Mouse (Mus musculus) midbrain, embryonic 14.5 days (tissue): ENCODE results near the gene Kazn. TPM values are rescaled to one million over a fixed set of nuclear protein-coding genes. Genes with fewer than 3 reads are reported as not detected.
A peak's percentile ranks its signal among the peaks of the same experiment; 100 is the strongest.

ENCODE experiments used
- ATAC-seq: fragments of 200-750 bp; cut with Nextera tagmentation; 2 replicates; pipeline ENCODE4 v1.8.0; 2017; ENCODE audit warnings: moderate number of reproducible peaks, moderate library complexity; ENCODE audit not compliant: low FRiP score, low TSS enrichment
- DNase-seq: peaks from one replicate; pipeline ENCODE4 v3.0.0-alpha.2; 2015
- H3K27ac ChIP-seq: fragments of 300-500 bp; sonication (generic); replicated peaks from 2 replicates; pipeline ENCODE4 v1.5.1; 2014; ENCODE audit warnings: mild to moderate bottlenecking, low read depth, low read length, moderate library complexity
- H3K27me3 ChIP-seq: fragments of 300-500 bp; sonication (generic); 2 replicates; pipeline ENCODE4 v1.6.1; 2014; ENCODE audit warnings: low read length, control low read depth, mixed read lengths; ENCODE audit not compliant: control insufficient read depth, insufficient read depth
- H3K36me3 ChIP-seq: fragments of 300-500 bp; sonication (generic); 2 replicates; pipeline ENCODE4 v1.6.1; 2014; ENCODE audit warnings: low read length, control low read depth; ENCODE audit not compliant: control insufficient read depth, insufficient read depth
- H3K4me1 ChIP-seq: fragments of 300-500 bp; sonication (generic); 2 replicates; pipeline ENCODE4 v1.6.1; 2014; ENCODE audit warnings: mild to moderate bottlenecking, antibody characterized with exemption, low read length, control low read depth; ENCODE audit not compliant: control insufficient read depth, insufficient read depth
- H3K4me2 ChIP-seq: fragments of 300-500 bp; sonication (generic); 2 replicates; pipeline ENCODE4 v1.6.1; 2014; ENCODE audit warnings: mild to moderate bottlenecking, low read length, moderate library complexity
- H3K4me3 ChIP-seq: fragments of 300-500 bp; sonication (generic); replicated peaks from 2 replicates; pipeline ENCODE4 v1.5.1; 2014; ENCODE audit warnings: low read depth, low read length
- H3K9ac ChIP-seq: fragments of 300-500 bp; sonication (generic); replicated peaks from 2 replicates; pipeline ENCODE4 v1.6.1; 2014; ENCODE audit warnings: mild to moderate bottlenecking, low read length, moderate library complexity
- H3K9me3 ChIP-seq: fragments of 300-500 bp; sonication (generic); 2 replicates; pipeline ENCODE4 v1.6.1; 2016; ENCODE audit warnings: low read length, control low read depth, mixed read lengths; ENCODE audit not compliant: control insufficient read depth
- WGBS: fragments of 180-500 bp; shearing (Covaris S2); extraction: QIAGEN DNeasy Blood & Tissue Kit; methylation state at CpG from one replicate; pipeline ENCODE4 v1.1.7; 2014; 5-methylcytosine and 5-hydroxymethylcytosine counted together
- polyA plus RNA-seq: library from polyadenylated mRNA; unstranded; fragments of >200 nt; fragmentation: Nextera tagmentation; extraction: Ambion mirVana; gene quantifications from 2 replicates; pipeline ENCODE4 v1.2.1, GENCODE M21; 2014

The Kazn gene
- polyA plus RNA-seq, 1 experiment from 2014 or later: 19.9 TPM

GRCm38 (mm10) chr4:142055600-142055999 is 183.6 kb downstream of the Kazn start:
- no peaks in the 10 kb centered on the region for H3K9me3 ChIP-seq
- H3K27ac ChIP-seq: no peak overlapping the region
- H3K4me1 ChIP-seq: no peaks in the 10 kb centered on the region
- no peaks in the 10 kb centered on the region for H3K36me3 ChIP-seq
- H3K27me3 ChIP-seq: no peaks in the 10 kb centered on the region
- H3K4me3 ChIP-seq: no peak overlapping the region
- H3K4me2 ChIP-seq: no peak overlapping the region
- ATAC-seq: no peak
- no peak overlapping the region for H3K9ac ChIP-seq
- DNase-seq: no peak
- WGBS: 85% methylated on average over 8 of the region's 8 CpGs

DNA sequence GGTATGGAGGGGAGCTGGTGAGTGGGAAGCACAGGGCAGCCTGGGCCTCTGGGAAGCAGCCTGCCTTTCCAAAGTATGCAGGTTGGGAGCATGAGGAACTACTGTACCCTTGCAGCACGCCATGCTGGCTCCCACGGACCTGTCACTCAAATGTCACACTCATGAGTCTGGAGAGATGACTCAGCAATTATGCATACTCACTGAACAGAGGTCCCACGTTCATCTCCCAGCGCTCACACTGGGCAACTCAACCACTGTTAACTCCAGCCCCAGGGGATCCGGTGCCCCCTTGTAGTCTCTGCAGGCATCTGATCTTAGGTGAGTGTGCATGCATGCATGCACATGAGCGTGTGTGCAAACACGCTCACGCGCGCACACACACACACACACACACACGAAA is 184.6 kb downstream of the Kazn start:
- H3K27me3 ChIP-seq: no peaks in the 10 kb centered on the region
- H3K36me3 ChIP-seq: no peaks in the 10 kb centered on the region
- WGBS: 83% methylated on average over 11 of the region's 11 CpGs
- no peaks in the 10 kb centered on the region for H3K4me1 ChIP-seq
- ATAC-seq: no peak
- H3K4me2 ChIP-seq: no peak overlapping the region
- H3K9ac ChIP-seq: no peak overlapping the region
- H3K9me3 ChIP-seq: no peaks in the 10 kb centered on the region
- no peak overlapping the region for H3K27ac ChIP-seq
- DNase-seq: no peak
- H3K4me3 ChIP-seq: no peak overlapping the region

GRCm38 (mm10) chr4:142053661-142054448 is 185.3 kb downstream of the Kazn start:
- no peak overlapping the region for H3K9ac ChIP-seq
- H3K4me3 ChIP-seq: no peak overlapping the region
- ATAC-seq (no peak), DNase-seq (peak; percentile 37)
- H3K4me2 ChIP-seq: no peak overlapping the region
- 53% methylated on average over 9 of the region's 9 CpGs for WGBS
- H3K27me3 ChIP-seq: no peaks in the 10 kb centered on the region
- H3K27ac ChIP-seq: no peak overlapping the region
- H3K36me3 ChIP-seq: no peaks in the 10 kb centered on the region
- no peaks in the 10 kb centered on the region for H3K9me3 ChIP-seq
- H3K4me1 ChIP-seq: no peaks in the 10 kb centered on the region

- no peaks in the 10 kb centered on the region for H3K36me3 ChIP-seq
- H3K4me3 ChIP-seq: no peak overlapping the region
- no peaks in the 10 kb centered on the region for H3K27me3 ChIP-seq
- H3K4me2 ChIP-seq: no peak overlapping the region
- H3K27ac ChIP-seq: no peak overlapping the region
- H3K4me1 ChIP-seq: no peaks in the 10 kb centered on the region
- H3K9ac ChIP-seq: no peak overlapping the region
- no peaks in the 10 kb centered on the region for H3K9me3 ChIP-seq
- WGBS: 74% methylated on average over 4 of the region's 4 CpGs
- DNase-seq (no peak), ATAC-seq (no peak)
Observed at GRCm38 (mm10) chr4:142053261-142053660, 185.9 kb downstream of the Kazn start.

GRCm38 (mm10) chr4:142052391-142053132 is 186.6 kb downstream of the Kazn start:
- H3K27ac ChIP-seq: no peak overlapping the region
- H3K9ac ChIP-seq: no peak overlapping the region
- no peaks in the 10 kb centered on the region for H3K36me3 ChIP-seq
- H3K27me3 ChIP-seq: no peaks in the 10 kb centered on the region
- H3K4me3 ChIP-seq: no peak overlapping the region
- ATAC-seq: no peak
- H3K4me2 ChIP-seq: no peak overlapping the region
- no peak for DNase-seq
- no peaks in the 10 kb centered on the region for H3K4me1 ChIP-seq
- no peaks in the 10 kb centered on the region for H3K9me3 ChIP-seq
- 55% methylated on average over 22 of the region's 22 CpGs for WGBS

Other genes with a start within 250 kb of the Kazn start
- 2.4 and 3.6 TPM in 2 replicates for gene Fhad1, start 224.3 kb downstream of the Kazn start, polyA plus RNA-seq
- gene Tmem51, start 155.1 kb downstream of the Kazn start, polyA plus RNA-seq: 4.8 and 7.2 TPM in 2 replicates